In the genomic region with DNA sequence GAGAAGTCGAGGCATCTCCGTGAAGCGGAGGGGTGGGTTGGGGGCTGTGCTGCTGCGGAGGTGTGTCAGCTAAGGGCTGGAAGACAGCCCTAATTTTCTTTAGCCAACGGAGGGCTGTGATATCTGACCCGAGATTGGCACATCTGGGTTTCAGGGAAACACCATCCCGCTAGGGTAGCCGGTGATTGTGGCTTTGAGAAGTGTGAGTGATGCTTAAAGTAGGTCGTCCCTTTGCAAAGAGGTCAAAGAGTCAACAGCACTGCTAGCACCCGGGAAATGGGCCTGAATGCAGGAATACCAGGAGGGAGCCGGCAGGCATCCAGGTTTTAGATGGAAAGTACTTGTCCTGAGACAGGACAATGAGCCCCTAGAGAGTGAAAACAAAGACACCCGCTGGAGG, we compare ENCODE assay signal across 8 mouse cellular contexts. TPM values are rescaled to one million over a fixed set of nuclear protein-coding genes. Genes with fewer than 3 reads are reported as not detected.
DNase-seq lines count a peak whose midpoint lies in the region; ATAC-seq and TF ChIP-seq lines count a peak whose summit lies in the region.

No protein-coding gene starts in this region.

- no peak for ATAC-seq in heart, postnatal 0 days (ENCODE audit: insufficient read depth, low read depth)

- peak overlapping the region; percentile 85 for H3K27ac ChIP-seq in ES-Bruce4 (ENCODE audit: insufficient read depth, low read length)
- H3K27ac ChIP-seq in heart, postnatal 0 days (ENCODE audit: low read depth), result no peak overlapping the region

- no peaks in the 10 kb centered on the region for H3K9me3 ChIP-seq in ES-Bruce4 (replicated peaks; ENCODE audit: control insufficient read depth, insufficient read depth, low read length, poor library complexity, severe bottlenecking)
- no peaks in the 10 kb centered on the region for H3K9me3 ChIP-seq in heart, postnatal 0 days (replicated peaks; ENCODE audit: control insufficient read depth, low read length)
- no peaks in the 10 kb centered on the region for H3K9me3 ChIP-seq in megakaryocyte, embryonic 14.5 days

- TF ChIP-seq CTCF in ES-Bruce4 (IDR thresholded peaks at IDR 0.05; ENCODE audit: low read depth, low read length), result no peak
- TF ChIP-seq CTCF in heart, postnatal 0 days (IDR thresholded peaks at IDR 0.05; ENCODE audit: low read depth), result no peak

- intact Hi-C loops in heart, postnatal 36 days (cut with DNase I), result loop anchor here (10.0 kb wide), 1 partner anchor 256 kb away; no protein-coding TSS in a partner anchor

- TF ChIP-seq EP300 in ES-Bruce4 (IDR thresholded peaks at IDR 0.05; ENCODE audit: insufficient read depth, low read depth, low read length), result peak; percentile 88
- TF ChIP-seq EP300 in heart, postnatal 0 days (IDR thresholded peaks at IDR 0.05; ENCODE audit: low read depth), result no peak

- peak overlapping the region; percentile 75 for H3K4me2 ChIP-seq in heart, postnatal 0 days (ENCODE audit: low read depth, low read length)

- peak overlapping the region; percentile 71 for H3K9ac ChIP-seq in ES-Bruce4 (ENCODE audit: low read depth, poor library complexity, severe bottlenecking)
- H3K9ac ChIP-seq in heart, postnatal 0 days (replicated peaks; ENCODE audit: low read depth, low read length), result peak overlapping the region; percentile 57

- H3K4me3 ChIP-seq in ES-Bruce4 (ENCODE audit: low read depth, low read length), result peak overlapping the region; percentile 79
- peak overlapping the region; percentile 51 for H3K4me3 ChIP-seq in heart, postnatal 0 days (ENCODE audit: low read depth, low read length)
- H3K4me3 ChIP-seq in megakaryocyte, embryonic 14.5 days (replicated peaks), result peak overlapping the region; percentile 96

- H3K27me3 ChIP-seq in ES-Bruce4 (ENCODE audit: control insufficient read depth, insufficient read depth, low read length, poor library complexity, severe bottlenecking), result no peaks in the 10 kb centered on the region
- no peaks in the 10 kb centered on the region for H3K27me3 ChIP-seq in heart, postnatal 0 days (ENCODE audit: control insufficient read depth, insufficient read depth, low read length)
- H3K27me3 ChIP-seq in megakaryocyte, embryonic 14.5 days (replicated peaks), result no peaks in the 10 kb centered on the region

- no peak for TF ChIP-seq POLR2A in ES-Bruce4 (IDR thresholded peaks at IDR 0.05; ENCODE audit: insufficient read depth, low read length)

- peak; percentile 55 for DNase-seq in heart, adult 11 months
- no peak for DNase-seq in heart, postnatal 36 days
- DNase-seq in heart, postnatal 0 days (ENCODE audit: low spot score), result no peak
- DNase-seq in cerebellum, adult 11 months, result no peak
- DNase-seq in yolk sac, embryonic 10.5 days (ENCODE audit: low spot score), result no peak
- no peak for DNase-seq in ovary, postnatal 36 days (ENCODE audit: low spot score)

- 3% methylated on average over 12 of the region's 12 CpGs for WGBS in heart, postnatal 0 days

- peaks cover 2% of the 10 kb centered on the region for H3K4me1 ChIP-seq in ES-Bruce4 (ENCODE audit: control insufficient read depth, insufficient read depth, low read length)
- H3K4me1 ChIP-seq in heart, postnatal 0 days (ENCODE audit: control insufficient read depth, insufficient read depth), result peaks cover 6% of the 10 kb centered on the region; the same call in 1 of the 2 replicates
- H3K4me1 ChIP-seq in megakaryocyte, embryonic 14.5 days, result peaks cover 64% of the 10 kb centered on the region

- H3K36me3 ChIP-seq in ES-Bruce4 (ENCODE audit: control insufficient read depth, insufficient read depth, low read length, poor library complexity, severe bottlenecking), result no peaks in the 10 kb centered on the region; the same call in 1 of the 2 replicates
- no peaks in the 10 kb centered on the region for H3K36me3 ChIP-seq in heart, postnatal 0 days (replicated peaks; ENCODE audit: control insufficient read depth, insufficient read depth, low read length)
- peaks cover 13% of the 10 kb centered on the region for H3K36me3 ChIP-seq in megakaryocyte, embryonic 14.5 days (replicated peaks; ENCODE audit: low read length)

RNA-seq across cellular contexts. Expression of gene Stat4, which starts 22.0 kb away (rescaled TPM):
- total RNA-seq in heart, postnatal 36 days (2021), result under 1 TPM; 0.22 to 0.28 TPM
- 5.3 and 6.8 TPM in 2 replicates for polyA plus RNA-seq in ES-Bruce4 (2011; ENCODE audit: insufficient read depth, insufficient read length, low read depth, missing spikeins)
- total RNA-seq in heart, postnatal 0 days (2014; rRNA removed; ENCODE audit: low replicate concordance), result 0.27 and 1.2 TPM in 2 replicates
- 0.27 and 0.33 TPM in 2 replicates for polyA plus RNA-seq in heart, postnatal 0 days (2015; fragmentation: Nextera tagmentation; extraction: Ambion mirVana)
- polyA plus RNA-seq in megakaryocyte, embryonic 14.5 days (2012; ENCODE audit: insufficient read depth, low replicate concordance), result 3.0 TPM in 1 of 2 replicates, not detected in the other
